Mouse (Mus musculus) brain, adult 10 weeks (tissue): ENCODE results near the gene Gtf2f2. TPM values are rescaled to one million over a fixed set of nuclear protein-coding genes. Genes with fewer than 3 reads are reported as not detected.

Experiments
- polyA plus RNA-seq: library from polyadenylated mRNA; stranded (reverse); fragments of 350-450 nt; fragmentation: Illumina TruSeq; extraction: RNeasy Lipid Tissue Mini Kit (QIAGEN cat#74804); gene quantifications from one replicate; pipeline ENCODE4 v1.2.3, GENCODE M21; 2015; ENCODE audit warnings: low read depth, low replicate concordance

Gene Gtf2f2
- polyA plus RNA-seq: 21.1 TPM

DNA sequence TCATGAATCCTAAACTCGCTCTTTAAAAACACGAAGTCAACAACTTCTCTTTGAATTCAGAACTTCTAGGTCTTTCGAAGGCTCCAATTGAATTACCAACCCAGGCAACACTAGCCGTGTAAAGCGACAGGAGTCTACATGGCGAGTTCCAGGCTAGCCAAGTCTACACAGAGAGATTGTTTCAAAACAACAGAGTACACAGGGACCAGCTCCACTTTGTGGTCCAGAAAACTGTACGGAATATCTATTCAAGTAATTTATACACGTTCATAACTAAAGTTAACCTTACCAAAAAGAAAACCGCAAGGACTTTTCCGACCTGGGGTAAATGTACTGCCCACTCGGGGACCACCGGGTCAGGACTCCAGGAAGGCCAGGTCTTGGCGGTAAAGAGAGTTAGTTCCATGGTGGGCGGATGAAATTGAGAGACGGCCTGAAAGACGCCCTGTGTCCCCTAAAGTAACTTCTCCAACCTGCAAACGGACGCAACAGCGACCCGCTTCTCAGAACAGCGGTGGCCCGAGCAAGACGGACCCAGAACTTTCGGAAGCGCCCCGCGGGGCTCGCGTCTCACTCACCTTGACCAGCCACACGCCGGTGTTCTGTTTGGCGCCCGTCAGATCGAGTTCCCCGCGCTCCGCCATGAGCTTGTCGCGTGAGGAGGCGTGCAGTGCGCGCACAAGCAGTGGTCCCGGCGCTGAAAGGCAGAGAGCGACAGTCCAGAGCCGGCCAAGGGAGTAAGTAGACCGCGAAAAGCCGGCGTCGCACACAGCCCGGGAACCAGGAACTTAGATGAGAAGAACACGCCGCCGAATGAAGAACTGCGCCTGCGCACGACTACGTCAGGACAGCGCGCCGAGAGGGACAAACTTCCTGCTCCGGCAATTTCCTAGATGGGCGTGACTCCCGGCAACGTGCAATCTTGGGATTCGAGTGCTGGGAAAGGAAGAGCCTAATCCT lies at the start of gene Gtf2f2:
Gene Gtf2f2 (minus strand): TSS at position 764 of the 960 bp plus-strand sequence.

GRCm38 (mm10) chr14:75954766-75955165 lies 55.9 kb downstream of the Gtf2f2 start, which contains the start of gene Kctd4:
TSS of gene Kctd4 (plus strand) at chr14:75955009.

Other genes with a start within 250 kb of the Gtf2f2 start
- 9.0 TPM for gene Slc25a30, start 223.8 kb downstream of the Gtf2f2 start, polyA plus RNA-seq
- gene Tpt1, start 165.8 kb downstream of the Gtf2f2 start, polyA plus RNA-seq: 1,916 TPM
- gene Kctd4, start 55.9 kb downstream of the Gtf2f2 start, polyA plus RNA-seq: 23.2 TPM
- gene Gpalpp1, start 99.9 kb upstream of the Gtf2f2 start, polyA plus RNA-seq: 23.7 TPM
- gene Nufip1, start 100.0 kb upstream of the Gtf2f2 start, polyA plus RNA-seq: 8.6 TPM